Mouse (Mus musculus) erythroid progenitor cell, adult 5-6 weeks (primary cell): ENCODE measurements around the gene Bcl11a. TPM values are rescaled to one million over a fixed set of nuclear protein-coding genes. Genes with fewer than 3 reads are reported as not detected.

Experiments used
- ATAC-seq: replicated peaks from 2 replicates; pipeline ENCODE4 v1.8.0; 2016; ENCODE audit warnings: moderate number of reproducible peaks, mild to moderate bottlenecking, moderate TSS enrichment, inconsistent platforms; ENCODE audit not compliant: poor library complexity, low FRiP score, severe bottlenecking
- total RNA-seq, 2 experiments: library from RNA; stranded (forward) in 1 of 2; stranded (reverse) in 1 of 2; fragments of 150-400 nt in 1 of 2; fragments of 186-747, 209-891 nt in 1 of 2; gene quantifications; 2 replicates each; pipeline versions ENCODE4 v1.2.3 to v1.2.4; 2015 to 2017; ENCODE audit warnings: low replicate concordance in 2 of 2

Bcl11a gene
- total RNA-seq, 2 experiments from 2014 or later = 12.9 to 23.5 TPM

GRCm38 (mm10) chr11:24184932-24185331 is 107.1 kb downstream of the Bcl11a start:
- no peak for ATAC-seq

- ATAC-seq = no peak
Observed at GRCm38 (mm10) chr11:24190411-24190810, 112.6 kb downstream of the Bcl11a start.

- no peak for ATAC-seq
Observed at GRCm38 (mm10) chr11:24196460-24197190, 118.8 kb downstream of the Bcl11a start.

GRCm38 (mm10) chr11:24197424-24197823 is 119.6 kb downstream of the Bcl11a start:
- no peak for ATAC-seq

GRCm38 (mm10) chr11:24199560-24199959 is 121.7 kb downstream of the Bcl11a start:
- no peak for ATAC-seq

- no peak for ATAC-seq
Observed at GRCm38 (mm10) chr11:24200310-24200709, 122.5 kb downstream of the Bcl11a start.

GRCm38 (mm10) chr11:24201223-24201622 is 123.4 kb downstream of the Bcl11a start:
- ATAC-seq = no peak

GRCm38 (mm10) chr11:24202641-24203361 is 124.9 kb downstream of the Bcl11a start:
- no peak for ATAC-seq

GRCm38 (mm10) chr11:24203489-24203888 is 125.6 kb downstream of the Bcl11a start:
- no peak for ATAC-seq

GRCm38 (mm10) chr11:24208951-24209351 is 131.1 kb downstream of the Bcl11a start:
- no peak for ATAC-seq

- no peak for ATAC-seq
Observed at GRCm38 (mm10) chr11:24214509-24215134, 136.8 kb downstream of the Bcl11a start.

- ATAC-seq = no peak
Observed at GRCm38 (mm10) chr11:24217741-24218333, 140.0 kb downstream of the Bcl11a start.

- ATAC-seq = no peak
Observed at GRCm38 (mm10) chr11:24221601-24222307, 143.9 kb downstream of the Bcl11a start.

Other genes with a start within 250 kb of the Bcl11a start
- gene Papolg, start 182.8 kb upstream of the Bcl11a start, total RNA-seq (2015; ENCODE audit: low replicate concordance) = 15.1 and 28.5 TPM in 2 replicates
- 12.7 and 13.5 TPM in 2 replicates for gene Papolg, start 182.8 kb upstream of the Bcl11a start, total RNA-seq (2017; ENCODE audit: low replicate concordance)
- not detected in 2 replicates for gene A830031A19Rik, start 3.0 kb upstream of the Bcl11a start, total RNA-seq (2015; ENCODE audit: low replicate concordance)
- gene A830031A19Rik, start 3.0 kb upstream of the Bcl11a start, total RNA-seq (2017; ENCODE audit: low replicate concordance) = not detected in 2 replicates